Mouse (Mus musculus) E14TG2a.4 (cell line): ENCODE data around the gene Teddm2.

Experiments used
- CTCF ChIP-seq: conservative IDR thresholded peaks from 2 replicates; pipeline ENCODE4 v1.5.1; 2014; ENCODE audit warnings: low read length
- NANOG ChIP-seq: IDR thresholded peaks from 2 replicates; pipeline ENCODE4 v1.6.1; 2014; ENCODE audit warnings: borderline replicate concordance, low read length, mixed read lengths

GRCm38 (mm10) chr1:153900860-153901730 lies 1.1 kb upstream of the Teddm2 start:
- TF ChIP-seq CTCF (no peak), NANOG (no peak)
